Mouse (Mus musculus) right cerebral cortex, postnatal 36 days (tissue): Measurements from ENCODE around the gene Dnah17.

Source experiments
- DNase-seq, 2 experiments: peaks; one replicate each; pipeline ENCODE4 v3.0.0; 2022; ENCODE audit warnings: low spot score in 2 of 2, mixed read lengths in 1 of 2

The Dnah17 gene

GRCm38 (mm10) chr11:118021806-118022205, 108.6 kb downstream of the Dnah17 start:
- peak; percentile 29 to 59 for DNase-seq

GRCm38 (mm10) chr11:118018328-118018727, 112.1 kb downstream of the Dnah17 start:
- no peak for DNase-seq

- DNase-seq = no peak
Observed at GRCm38 (mm10) chr11:118015381-118016145, 114.9 kb downstream of the Dnah17 start.

GRCm38 (mm10) chr11:118014391-118014995, 115.9 kb downstream of the Dnah17 start:
- no peak for DNase-seq

GRCm38 (mm10) chr11:118013339-118013738, 117.1 kb downstream of the Dnah17 start:
- DNase-seq = no peak

- no peak for DNase-seq
Observed at GRCm38 (mm10) chr11:118012595-118012994, 117.8 kb downstream of the Dnah17 start.

- no peak for DNase-seq
Observed at GRCm38 (mm10) chr11:118009865-118010571, 120.4 kb downstream of the Dnah17 start.

- DNase-seq = no peak
Observed at GRCm38 (mm10) chr11:118008843-118009242, 121.6 kb downstream of the Dnah17 start.

GRCm38 (mm10) chr11:118008144-118008805, 122.2 kb downstream of the Dnah17 start:
- no peak for DNase-seq

GRCm38 (mm10) chr11:118007460-118008143, 122.8 kb downstream of the Dnah17 start:
- no peak for DNase-seq

- DNase-seq = no peak
Observed at GRCm38 (mm10) chr11:118004217-118004616, 126.2 kb downstream of the Dnah17 start.

GRCm38 (mm10) chr11:118003718-118004117, 126.7 kb downstream of the Dnah17 start:
- DNase-seq = no peak

- no peak for DNase-seq
Observed at GRCm38 (mm10) chr11:118003176-118003575, 127.3 kb downstream of the Dnah17 start.

- no peak for DNase-seq
Observed at GRCm38 (mm10) chr11:118000565-118001215, 129.7 kb downstream of the Dnah17 start.

GRCm38 (mm10) chr11:118000083-118000482, 130.4 kb downstream of the Dnah17 start:
- DNase-seq = no peak

- DNase-seq = no peak
Observed at GRCm38 (mm10) chr11:117999260-117999934, 131.0 kb downstream of the Dnah17 start.

- no peak for DNase-seq
Observed at GRCm38 (mm10) chr11:117998356-117998755, 132.1 kb downstream of the Dnah17 start.

GRCm38 (mm10) chr11:117997085-117997484, 133.3 kb downstream of the Dnah17 start:
- DNase-seq = no peak

GRCm38 (mm10) chr11:117996066-117996465, 134.4 kb downstream of the Dnah17 start:
- DNase-seq = no peak

- no peak for DNase-seq
Observed at GRCm38 (mm10) chr11:117995661-117996060, 134.8 kb downstream of the Dnah17 start.
